Mouse (Mus musculus) v-Abl transformed pro-B cells (cell line): ENCODE data around the gene Tsc22d4.
"Not testable (repeated sequence)": the region's sequence is repeated elsewhere in the genome, so short reads cannot be mapped to it uniquely, and the experiment has no call there.

Source experiments
- in situ Hi-C, 2 experiments: fragments of 400-800 bp; cut with MboI; formaldehyde crosslinking; loops; one replicate each; pipeline ENCODE4 v1.15.1; 2025; ENCODE audit not compliant: unreplicated experiment in 2 of 2

Gene Tsc22d4

DNA sequence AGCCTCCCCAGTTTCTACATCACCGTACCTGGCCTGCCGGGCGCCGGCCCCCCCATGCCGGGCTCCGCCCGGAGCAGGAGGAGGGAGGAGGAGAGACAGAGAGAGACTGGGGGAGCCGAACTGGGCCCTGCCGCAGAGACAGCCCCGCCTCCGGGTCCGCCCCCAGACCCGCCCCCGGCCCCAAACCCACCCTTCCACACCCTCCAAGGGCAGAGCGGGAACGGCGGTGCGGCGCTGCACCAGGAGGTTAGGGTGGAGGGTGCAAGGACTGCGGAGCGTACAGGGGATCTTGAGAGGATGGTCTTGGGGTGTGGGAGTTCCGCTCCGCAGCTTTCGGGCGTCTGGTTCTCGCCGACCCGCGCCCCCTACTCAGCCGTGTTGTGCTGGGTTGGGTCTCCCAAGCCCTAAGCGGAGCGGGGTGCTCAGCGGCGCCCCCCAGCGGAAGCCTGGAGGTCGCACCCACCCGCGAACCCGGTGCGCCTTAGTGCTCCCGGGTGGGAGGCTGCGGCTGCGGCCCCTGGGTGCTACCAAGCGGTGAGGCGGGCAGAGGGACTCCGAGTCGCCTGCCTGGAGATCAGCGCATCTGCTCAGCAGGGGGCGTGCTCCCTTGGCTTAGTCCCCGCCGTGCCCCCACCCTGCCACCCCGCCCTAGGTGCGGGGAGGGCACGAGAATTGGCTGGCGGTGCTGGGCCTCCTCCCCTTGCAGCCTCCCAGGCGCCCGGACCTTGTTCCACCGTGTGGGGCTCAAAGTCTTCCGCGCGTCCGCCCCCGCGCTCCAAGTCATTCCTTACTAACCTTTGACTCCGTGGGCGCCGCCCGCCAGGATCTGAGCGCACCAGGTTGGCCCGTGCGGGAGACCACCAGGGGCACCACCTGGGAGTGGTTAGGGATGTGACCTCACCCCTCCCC is 4.3 kb upstream of the Tsc22d4 start, which contains the start of gene Nyap1:
Gene Nyap1 (minus strand): TSS at position 585 of the 909 bp plus-strand sequence.
- in situ Hi-C loops: no loop called here

DNA sequence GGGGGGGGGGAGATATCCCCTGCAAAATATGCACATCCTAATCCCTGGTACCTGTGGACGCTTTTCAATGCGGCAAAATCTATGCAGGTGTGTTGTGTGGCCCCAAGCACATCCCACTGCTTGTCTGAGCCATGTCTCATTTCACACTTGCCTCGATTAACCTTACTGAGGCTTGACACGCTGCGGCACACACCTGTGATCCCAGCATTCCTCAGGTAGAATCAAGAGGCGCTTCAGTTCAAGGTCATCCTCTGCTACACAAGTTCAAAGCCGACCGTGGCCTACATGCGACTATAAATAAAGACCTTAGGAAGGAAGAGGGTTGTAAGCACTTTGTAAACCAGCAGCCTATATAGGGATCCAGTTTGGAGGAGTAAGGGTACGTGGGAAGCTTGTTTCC is 3.5 kb upstream of the Tsc22d4 start:
- in situ Hi-C loops: no loop called here

- in situ Hi-C loops: no loop called here
Observed at GRCm38 (mm10) chr5:137742836-137743235, 2.7 kb upstream of the Tsc22d4 start.

GRCm38 (mm10) chr5:137744197-137744596 is 1.3 kb upstream of the Tsc22d4 start:
- in situ Hi-C loops: no loop called here

DNA sequence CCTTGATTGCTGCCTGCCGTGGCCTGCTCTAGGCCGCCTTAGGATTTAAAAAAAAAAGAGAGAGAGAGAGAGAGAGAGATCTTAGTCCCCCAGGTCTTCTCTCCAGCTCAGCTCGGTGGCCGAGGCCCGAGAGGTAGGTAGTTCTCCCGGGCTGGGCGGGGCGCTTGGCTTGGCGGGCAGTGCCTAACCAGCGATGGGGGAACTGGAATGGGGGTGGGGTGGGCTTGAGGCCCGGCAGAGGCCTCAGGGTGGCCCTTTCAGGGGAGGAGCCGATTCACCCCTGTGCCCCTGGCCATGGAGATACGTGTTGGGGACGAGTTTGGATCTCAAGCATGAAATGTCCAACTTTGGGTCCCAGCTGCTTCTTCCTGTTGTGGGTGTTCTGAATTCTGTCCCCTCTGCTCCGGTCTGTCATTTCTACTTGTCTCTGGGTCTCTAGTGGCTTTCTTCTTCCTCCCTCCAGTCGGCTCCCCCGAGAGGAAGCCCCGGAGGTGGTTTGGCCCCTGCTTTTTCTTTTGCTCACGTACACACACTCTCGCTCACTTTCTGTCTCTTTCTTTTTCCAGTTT is 836 bp downstream of the Tsc22d4 start:
- in situ Hi-C loops: no loop called here

- in situ Hi-C loops: no loop called here
Observed at GRCm38 (mm10) chr5:137746851-137747325, 1.4 kb downstream of the Tsc22d4 start.

DNA sequence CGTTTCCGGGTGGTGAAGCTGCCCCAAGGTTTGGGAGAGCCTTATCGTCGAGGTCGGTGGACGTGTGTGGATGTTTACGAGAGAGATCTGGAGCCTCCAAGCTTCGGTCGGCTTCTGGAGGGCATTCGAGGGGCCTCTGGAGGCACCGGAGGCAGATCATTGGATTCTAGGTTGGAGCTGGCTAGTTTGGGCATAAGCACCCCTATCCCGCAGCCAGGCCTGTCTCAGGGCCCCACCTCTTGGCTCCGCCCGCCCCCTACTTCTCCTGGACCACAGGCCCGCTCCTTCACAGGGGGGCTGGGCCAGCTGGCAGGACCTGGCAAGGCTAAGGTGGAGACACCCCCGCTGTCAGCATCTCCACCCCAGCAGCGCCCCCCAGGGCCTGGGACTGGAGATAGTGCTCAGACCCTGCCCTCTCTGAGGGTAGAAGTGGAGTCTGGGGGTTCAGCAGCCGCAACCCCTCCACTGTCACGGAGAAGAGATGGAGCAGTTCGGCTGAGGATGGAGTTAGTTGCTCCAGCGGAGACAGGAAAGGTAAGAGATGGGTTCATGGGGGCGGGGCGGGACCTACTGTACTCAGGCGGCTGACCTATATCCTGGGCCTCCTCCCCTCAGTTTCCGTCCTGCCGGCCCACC is 1.9 kb downstream of the Tsc22d4 start:
- in situ Hi-C loops: no loop called here

DNA sequence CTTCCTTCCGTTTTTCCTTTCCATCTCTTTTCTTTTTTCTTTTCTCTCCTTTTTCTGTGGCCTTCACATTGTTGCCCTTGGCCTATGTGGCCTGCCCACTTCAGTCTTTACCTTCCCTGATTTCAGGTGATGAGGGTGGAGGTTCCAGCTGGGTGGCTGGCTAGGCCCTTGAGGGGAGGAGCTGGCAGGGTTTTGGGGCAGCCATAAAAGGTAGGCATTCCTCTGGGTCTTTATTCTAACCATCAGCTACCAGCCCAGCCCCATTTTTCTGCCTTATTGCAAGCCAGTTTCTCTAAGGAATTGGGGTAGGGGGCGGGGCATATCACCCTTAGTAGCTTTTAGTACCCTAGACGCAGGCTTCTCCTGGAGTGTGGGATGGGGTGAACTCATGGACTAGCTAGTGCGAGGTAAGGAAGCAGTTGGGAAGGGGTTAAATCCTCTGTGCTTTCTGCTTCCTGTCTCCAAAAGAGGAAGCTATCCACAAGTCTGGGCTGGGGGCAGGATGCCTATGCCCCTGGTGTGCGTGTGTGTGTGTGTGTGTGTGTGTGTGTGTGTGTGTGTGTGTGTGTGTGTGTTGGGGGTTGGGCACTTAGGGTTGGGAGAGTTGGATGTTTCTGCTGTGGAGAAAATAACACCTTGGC is 2.7 kb downstream of the Tsc22d4 start:
- in situ Hi-C loops: no loop called here

- in situ Hi-C loops: no loop called here
Observed at GRCm38 (mm10) chr5:137749196-137749836, 3.8 kb downstream of the Tsc22d4 start.

DNA sequence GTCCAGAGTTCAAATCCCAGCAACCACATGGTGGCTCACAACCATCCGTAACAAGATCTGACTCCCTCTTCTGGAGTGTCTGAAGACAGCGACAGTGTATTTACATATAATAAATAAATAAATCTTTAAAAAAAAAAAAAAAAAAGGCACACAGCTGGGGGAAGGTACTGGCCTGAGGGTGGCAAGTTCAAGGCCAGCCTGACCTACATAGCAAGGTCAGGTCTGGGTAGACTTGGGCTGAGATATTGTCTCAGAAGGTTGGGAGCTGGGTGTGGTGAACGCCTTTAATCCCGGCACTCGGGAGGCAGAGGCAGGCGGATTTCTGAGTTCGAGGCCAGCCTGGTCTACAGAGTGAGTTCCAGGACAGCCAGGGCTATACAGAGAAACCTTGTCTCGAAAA is 4.7 kb downstream of the Tsc22d4 start:
- in situ Hi-C loops: not testable (repeated sequence)

- in situ Hi-C loops: no loop called here
Observed at GRCm38 (mm10) chr5:137751221-137751887, 5.8 kb downstream of the Tsc22d4 start.

- in situ Hi-C loops: no loop called here
Observed at GRCm38 (mm10) chr5:137751988-137752387, 6.5 kb downstream of the Tsc22d4 start.

DNA sequence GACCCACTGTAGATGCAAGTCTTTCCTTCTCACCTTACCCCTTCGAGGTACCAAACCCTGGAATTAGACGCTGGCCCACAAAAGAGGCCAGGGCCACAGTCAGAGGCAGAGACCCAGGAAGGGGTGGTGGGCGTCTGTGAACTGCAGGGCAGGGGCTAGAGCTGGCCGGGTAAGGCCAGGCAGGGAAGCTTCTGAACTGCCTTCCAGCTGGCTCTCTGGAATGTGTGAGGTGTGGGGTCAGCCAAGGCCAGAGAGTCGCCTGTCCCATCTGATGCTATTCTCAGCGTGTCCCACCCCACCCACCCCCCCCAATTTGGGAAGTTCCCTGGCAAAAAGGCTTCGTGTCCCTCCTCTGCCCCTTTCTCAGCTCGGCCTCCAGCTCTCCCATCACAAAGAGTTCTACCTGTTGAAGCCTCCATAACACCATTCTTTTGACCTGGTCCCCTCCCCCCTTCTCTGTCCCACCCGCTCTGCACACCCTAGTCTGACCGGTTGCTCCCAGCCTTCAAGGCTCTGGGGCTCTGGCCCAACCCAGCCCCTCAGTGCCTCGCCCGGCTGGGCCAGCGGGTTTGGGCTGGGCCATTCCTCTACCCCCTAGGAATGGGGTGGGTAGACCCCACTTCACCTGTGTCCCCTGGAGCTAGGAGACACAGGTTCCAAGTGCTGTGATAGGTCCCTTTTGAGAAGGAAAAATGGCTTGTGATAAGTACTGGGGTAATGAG is 7.7 kb downstream of the Tsc22d4 start:
- in situ Hi-C loops: no loop called here

GRCm38 (mm10) chr5:137755425-137755824 is 9.9 kb downstream of the Tsc22d4 start:
- in situ Hi-C loops: no loop called here

DNA sequence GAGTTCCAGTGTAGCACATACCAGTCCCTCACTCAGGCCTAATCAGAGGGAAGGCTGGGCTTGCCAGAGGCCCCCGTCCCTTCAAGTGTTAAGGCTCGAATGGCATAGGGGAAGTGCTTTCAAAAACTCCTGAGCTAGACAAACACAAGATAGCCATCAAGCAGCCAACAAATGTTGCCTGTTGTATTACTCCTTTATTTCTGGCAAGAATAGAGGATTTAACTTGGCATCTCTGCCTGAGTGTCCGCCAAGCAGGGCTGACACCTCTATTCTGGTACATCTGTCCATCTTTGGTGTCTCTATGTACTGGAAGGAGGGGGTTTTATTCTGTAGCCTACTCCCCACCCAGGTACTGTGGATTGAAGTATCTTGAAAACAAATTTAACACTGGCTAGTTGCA is 10.6 kb downstream of the Tsc22d4 start:
- in situ Hi-C loops: no loop called here

- in situ Hi-C loops: no loop called here
Observed at GRCm38 (mm10) chr5:137756882-137757661, 11.5 kb downstream of the Tsc22d4 start.

- in situ Hi-C loops: no loop called here
Observed at GRCm38 (mm10) chr5:137757887-137758286, 12.4 kb downstream of the Tsc22d4 start.

DNA sequence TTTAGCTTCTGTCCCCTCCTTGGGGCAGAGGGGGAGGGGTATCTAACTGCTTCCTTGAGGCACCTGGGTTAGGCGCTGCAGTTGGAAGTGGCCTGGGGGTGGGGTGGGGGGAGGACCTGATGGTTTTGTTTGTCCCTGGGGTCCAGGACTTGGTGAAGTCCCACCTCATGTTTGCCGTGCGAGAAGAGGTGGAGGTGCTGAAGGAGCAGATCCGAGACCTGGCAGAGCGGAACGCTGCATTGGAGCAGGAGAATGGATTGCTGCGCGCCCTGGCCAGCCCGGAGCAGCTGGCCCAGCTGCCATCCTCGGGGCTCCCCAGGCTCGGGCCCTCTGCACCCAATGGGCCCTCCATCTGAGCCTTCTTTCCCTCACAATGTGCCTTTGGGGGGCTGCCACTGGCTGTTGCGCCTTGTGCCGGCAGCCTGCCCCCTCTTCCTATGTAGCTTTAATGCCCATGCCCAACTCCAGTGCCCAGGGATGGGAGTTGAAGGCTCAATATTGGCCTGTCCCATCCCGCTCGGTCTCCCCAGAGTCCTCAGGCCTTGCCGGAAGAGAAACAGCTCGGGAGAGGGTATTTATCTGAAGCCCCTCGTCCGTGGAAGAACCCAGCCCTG is 13.5 kb downstream of the Tsc22d4 start:
- in situ Hi-C loops: no loop called here
